8 mouse cellular contexts compared by ENCODE assay signal in genomic region chr5:99250820-99251219, GRCm38 (mm10).
DNase-seq lines count a peak whose midpoint lies in the region; ATAC-seq lines count a peak whose summit lies in the region.

No protein-coding gene starts in this region.

- H3K27me3 ChIP-seq in lung, embryonic 16.5 days (ENCODE audit: control insufficient read depth, insufficient read depth, low read depth, low read length), result no peaks in the 10 kb centered on the region
- no peaks in the 10 kb centered on the region for H3K27me3 ChIP-seq in forebrain, embryonic 14.5 days (replicated peaks; ENCODE audit: control insufficient read depth, insufficient read depth, low read length)
- peaks cover 9% of the 10 kb centered on the region; the same call in 1 of the 2 replicates for H3K27me3 ChIP-seq in limb, embryonic 10.5 days (ENCODE audit: low read depth, poor library complexity, severe bottlenecking)
- 0 out of 2 replicates have a peak, but pooled peaks cover 2% of the 10 kb centered on the region for H3K27me3 ChIP-seq in neural tube, embryonic 15.5 days (replicated peaks)

- peaks cover 16% of the 10 kb centered on the region; the same call in 1 of the 2 replicates for H3K4me1 ChIP-seq in lung, embryonic 16.5 days (replicated peaks; ENCODE audit: control insufficient read depth, insufficient read depth, low read length)
- peaks cover 23% of the 10 kb centered on the region; the same call in 1 of the 2 replicates for H3K4me1 ChIP-seq in forebrain, embryonic 14.5 days (ENCODE audit: control insufficient read depth, insufficient read depth, low read length)
- peaks cover 66% of the 10 kb centered on the region for H3K4me1 ChIP-seq in limb, embryonic 10.5 days
- H3K4me1 ChIP-seq in neural tube, embryonic 15.5 days, result peaks cover 58% of the 10 kb centered on the region

- ATAC-seq in lung, embryonic 16.5 days (ENCODE audit: low read depth), result no peak
- ATAC-seq in forebrain, embryonic 14.5 days, result no peak
- no peak for ATAC-seq in neural tube, embryonic 15.5 days (ENCODE audit: low FRiP score)

- 38% methylated on average over 5 of the region's 5 CpGs for WGBS in lung, embryonic 16.5 days
- WGBS in forebrain, embryonic 14.5 days, result 33% methylated on average over 5 of the region's 5 CpGs
- 36% methylated on average over 5 of the region's 5 CpGs for WGBS in limb, embryonic 10.5 days
- WGBS in neural tube, embryonic 15.5 days, result 11% methylated on average over 5 of the region's 5 CpGs

- DNase-seq in lung, postnatal 36 days, result no peak
- DNase-seq in forebrain, embryonic 14.5 days (ENCODE audit: low spot score), result peak; percentile 37
- no peak for DNase-seq in limb, embryonic 10.5 days (ENCODE audit: low spot score)
- no peak for DNase-seq in gastrocnemius, adult 18-20 months (ENCODE audit: low spot score)
- DNase-seq in embryo, embryonic 10 days (ENCODE audit: low spot score), result no peak
- DNase-seq in retina, postnatal 1 day, result no peak

- H3K4me2 ChIP-seq in lung, embryonic 16.5 days (ENCODE audit: low read depth, low read length), result peak overlapping the region; percentile 75
- peak overlapping the region; percentile 80 for H3K4me2 ChIP-seq in forebrain, embryonic 14.5 days (ENCODE audit: low read length)
- peak overlapping the region; percentile 81 for H3K4me2 ChIP-seq in neural tube, embryonic 15.5 days

- no peaks in the 10 kb centered on the region for H3K36me3 ChIP-seq in lung, embryonic 16.5 days (ENCODE audit: control insufficient read depth, insufficient read depth, low read length)
- H3K36me3 ChIP-seq in forebrain, embryonic 14.5 days (ENCODE audit: control insufficient read depth, insufficient read depth, low read length), result no peaks in the 10 kb centered on the region
- no peaks in the 10 kb centered on the region for H3K36me3 ChIP-seq in limb, embryonic 10.5 days
- no peaks in the 10 kb centered on the region for H3K36me3 ChIP-seq in neural tube, embryonic 15.5 days

- H3K4me3 ChIP-seq in lung, embryonic 16.5 days (ENCODE audit: low read length), result peak overlapping the region; percentile 86
- H3K4me3 ChIP-seq in forebrain, embryonic 14.5 days (ENCODE audit: low read depth, low read length), result peak overlapping the region; percentile 88
- peak overlapping the region; percentile 94 for H3K4me3 ChIP-seq in limb, embryonic 10.5 days
- H3K4me3 ChIP-seq in neural tube, embryonic 15.5 days (replicated peaks), result peak overlapping the region; percentile 56

- H3K9ac ChIP-seq in lung, embryonic 16.5 days (ENCODE audit: low read length), result 0 out of 2 replicates have a peak overlapping the region, but pooled peaks have one; percentile 5
- peak overlapping the region; percentile 89 for H3K9ac ChIP-seq in forebrain, embryonic 14.5 days (ENCODE audit: low read length)
- H3K9ac ChIP-seq in neural tube, embryonic 15.5 days (replicated peaks), result peak overlapping the region; percentile 60; the same call in 1 of the 2 replicates

- H3K27ac ChIP-seq in lung, embryonic 16.5 days (ENCODE audit: low read length), result no peak overlapping the region
- H3K27ac ChIP-seq in forebrain, embryonic 14.5 days (ENCODE audit: low read depth, low read length), result peak overlapping the region; percentile 81
- peak overlapping the region; percentile 67 for H3K27ac ChIP-seq in limb, embryonic 10.5 days
- H3K27ac ChIP-seq in neural tube, embryonic 15.5 days (replicated peaks), result peak overlapping the region; percentile 83

- no peaks in the 10 kb centered on the region for H3K9me3 ChIP-seq in lung, embryonic 16.5 days (ENCODE audit: control insufficient read depth, low read length)
- no peaks in the 10 kb centered on the region for H3K9me3 ChIP-seq in forebrain, embryonic 14.5 days (replicated peaks; ENCODE audit: control insufficient read depth, low read length)
- H3K9me3 ChIP-seq in limb, embryonic 10.5 days (replicated peaks), result no peaks in the 10 kb centered on the region
- no peaks in the 10 kb centered on the region for H3K9me3 ChIP-seq in neural tube, embryonic 15.5 days (replicated peaks)

Comparison
In these comparisons a context has a peak if more than half of its experiments do, and no peak if none do; other contexts are left out.
1. H3K9ac ChIP-seq: peak in every context shown above with its lines; median percentile 89 in forebrain, embryonic 14.5 days; 60 in neural tube, embryonic 15.5 days; 5 in lung, embryonic 16.5 days.